Mouse (Mus musculus) megakaryocyte, embryonic 14.5 days (primary cell): ENCODE results near the gene Fggy. TPM values are rescaled to one million over a fixed set of nuclear protein-coding genes. Genes with fewer than 3 reads are reported as not detected.

ENCODE experiments used
- H3K27me3 ChIP-seq: replicated peaks from 2 replicates; pipeline ENCODE3; 2012; ENCODE audit warnings: inconsistent platforms
- H3K36me3 ChIP-seq: replicated peaks from 2 replicates; pipeline ENCODE3; 2012; ENCODE audit warnings: low read length, inconsistent platforms, mixed read lengths
- H3K4me1 ChIP-seq: 2 replicates; pipeline ENCODE4 v1.6.1; 2012; ENCODE audit warnings: inconsistent platforms
- H3K4me3 ChIP-seq: replicated peaks from 2 replicates; pipeline ENCODE3; 2012; ENCODE audit warnings: moderate library complexity, mild to moderate bottlenecking, inconsistent platforms
- H3K9me3 ChIP-seq: 2 replicates; pipeline ENCODE4 v1.6.1; 2012; ENCODE audit warnings: inconsistent platforms
- FLI1 ChIP-seq: IDR thresholded peaks from 2 replicates; pipeline ENCODE4 v1.6.1; 2012; ENCODE audit warnings: low read length, inconsistent platforms, mixed read lengths
- GATA1 ChIP-seq: IDR thresholded peaks from 3 replicates; pipeline ENCODE4 v1.6.1; 2012; ENCODE audit warnings: mixed read lengths, low read length, inconsistent platforms, borderline replicate concordance
- polyA plus RNA-seq: library from polyadenylated mRNA; stranded (reverse); fragments of >175 nt; gene quantifications from 2 replicates; pipeline ENCODE4 v1.2.3, GENCODE M21; 2012; ENCODE audit warnings: low replicate concordance; ENCODE audit not compliant: insufficient read depth

The Fggy gene
- polyA plus RNA-seq, 1 experiment = 0.96 TPM

DNA sequence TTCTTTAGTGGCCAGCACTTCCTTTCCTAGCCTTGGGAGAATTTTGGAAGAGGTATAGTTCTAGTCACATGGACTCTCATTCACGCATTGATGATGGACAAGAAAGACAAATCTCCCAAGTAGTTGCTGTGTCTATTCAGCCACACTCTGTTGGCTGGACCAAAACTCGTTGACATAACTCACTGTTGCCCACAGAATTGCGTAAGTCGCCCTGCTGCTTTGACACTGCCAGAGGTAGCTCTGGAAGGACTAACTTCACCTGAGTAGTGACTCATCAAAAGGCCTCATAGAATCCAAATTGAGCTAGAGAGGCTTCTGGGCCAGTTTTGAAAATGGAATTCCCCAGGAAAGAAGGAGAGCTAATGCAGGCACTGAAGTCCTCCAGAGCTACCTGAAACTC is 13.8 kb upstream of the Fggy start:
- H3K4me1 ChIP-seq = peaks cover 6% of the 10 kb centered on the region; the same call in 1 of the 2 replicates
- H3K9me3 ChIP-seq = no peaks in the 10 kb centered on the region
- no peak overlapping the region for H3K4me3 ChIP-seq
- H3K36me3 ChIP-seq = no peaks in the 10 kb centered on the region
- TF ChIP-seq FLI1 (no peak), GATA1 (no peak)
- no peaks in the 10 kb centered on the region for H3K27me3 ChIP-seq

DNA sequence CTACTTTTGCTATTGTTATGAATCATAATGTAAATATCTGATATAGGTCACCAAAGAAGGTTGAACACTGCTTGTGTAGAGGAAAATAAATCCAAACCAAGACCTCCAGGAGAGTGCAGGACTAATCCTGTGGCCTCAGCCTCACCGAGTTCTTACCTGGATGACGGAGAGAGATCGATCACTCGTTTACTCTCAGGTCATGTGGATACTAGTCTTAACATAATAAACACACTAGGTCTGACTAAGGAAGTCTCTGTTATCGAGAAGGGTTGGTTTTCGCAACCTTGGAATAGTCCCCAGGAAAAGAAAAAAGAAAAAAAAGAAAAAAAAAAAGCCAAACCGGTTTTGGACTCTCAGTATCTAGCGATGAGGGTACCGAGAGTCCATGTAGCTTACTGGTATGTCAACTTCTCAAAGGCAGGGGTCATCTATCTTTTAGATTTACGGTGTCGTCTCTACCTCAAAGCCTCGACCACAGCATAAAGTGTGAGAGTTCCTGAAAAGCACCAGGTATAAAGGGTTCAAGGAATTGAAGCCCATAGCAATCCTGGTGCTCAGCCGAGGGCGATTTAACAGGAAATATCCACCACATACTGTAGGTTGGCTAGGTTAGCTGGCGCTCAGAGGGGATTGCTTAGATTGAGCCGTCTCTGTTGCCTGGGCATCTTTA is 509 bp upstream of the Fggy start:
- Histone ChIP-seq H3K27me3 (no peaks in the 10 kb centered on the region), H3K9me3 (no peaks in the 10 kb centered on the region), H3K4me3 (peak overlapping the region; percentile 89), H3K4me1 (peaks cover 27% of the 10 kb centered on the region), H3K36me3 (no peaks in the 10 kb centered on the region)
- no peak for TF ChIP-seq GATA1
- TF ChIP-seq FLI1 = no peak

DNA sequence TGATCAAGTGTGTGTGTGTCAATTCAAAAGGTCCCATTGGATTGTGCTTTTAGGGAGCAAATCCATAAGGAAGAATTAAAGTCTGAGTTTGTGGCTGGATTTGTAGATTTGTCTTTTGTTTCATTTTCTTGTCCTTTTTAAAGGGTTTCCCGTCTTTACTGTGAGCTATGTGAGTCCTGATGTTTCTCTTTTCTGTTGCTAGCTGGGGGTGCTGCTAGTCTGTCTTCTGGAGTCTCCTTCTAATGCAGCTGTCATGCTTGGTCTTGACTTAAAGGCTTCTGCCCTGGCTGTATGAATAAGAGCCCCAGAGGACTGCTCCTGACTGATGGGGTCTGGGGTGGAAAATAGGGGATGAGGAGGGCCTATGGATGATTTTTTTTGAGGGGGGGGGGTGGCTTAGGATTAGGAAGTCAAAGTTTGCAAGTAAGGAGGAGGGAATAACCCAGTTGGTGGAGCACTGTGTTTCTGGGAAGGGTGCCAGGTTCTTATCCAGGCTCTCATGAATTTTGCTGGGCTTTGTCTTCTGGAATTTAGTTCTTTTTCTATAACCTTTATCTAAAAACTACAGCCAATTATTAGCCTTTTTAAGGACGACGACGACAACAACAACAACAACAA is 1.1 kb downstream of the Fggy start:
- H3K27me3 ChIP-seq = no peaks in the 10 kb centered on the region
- peak overlapping the region; percentile 89 for H3K4me3 ChIP-seq
- TF ChIP-seq GATA1 (no peak), FLI1 (no peak)

DNA sequence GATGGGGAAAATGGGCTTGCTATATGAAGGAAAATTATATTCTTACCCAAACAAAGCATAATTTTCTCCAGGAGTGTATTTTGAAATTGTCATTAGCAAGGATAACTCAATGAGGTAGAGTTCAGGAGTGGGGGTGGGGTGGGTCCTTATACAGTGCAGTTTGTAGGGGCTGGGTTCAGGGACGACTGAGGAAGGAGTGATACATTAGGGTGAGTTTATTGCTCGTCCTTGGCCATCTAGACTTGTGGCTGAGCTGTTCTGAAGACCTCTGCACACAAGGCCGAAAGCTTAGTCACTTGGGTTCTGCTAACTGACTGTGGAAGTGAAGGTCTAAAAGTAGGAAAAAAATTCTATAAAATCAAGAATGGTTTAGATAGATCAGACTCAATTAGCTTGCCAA is 14.3 kb downstream of the Fggy start:
- peaks cover 6% of the 10 kb centered on the region for H3K9me3 ChIP-seq
- no peak overlapping the region for H3K4me3 ChIP-seq
- TF ChIP-seq GATA1 (no peak), FLI1 (no peak)
- no peaks in the 10 kb centered on the region for H3K36me3 ChIP-seq
- H3K27me3 ChIP-seq = no peaks in the 10 kb centered on the region
- peaks cover 4% of the 10 kb centered on the region; the same call in 1 of the 2 replicates for H3K4me1 ChIP-seq

More for the DNA sequence above, 1.1 kb downstream of the Fggy start:
- no peaks in the 10 kb centered on the region for H3K9me3 ChIP-seq
- no peaks in the 10 kb centered on the region for H3K36me3 ChIP-seq
- peaks cover 27% of the 10 kb centered on the region for H3K4me1 ChIP-seq

DNA sequence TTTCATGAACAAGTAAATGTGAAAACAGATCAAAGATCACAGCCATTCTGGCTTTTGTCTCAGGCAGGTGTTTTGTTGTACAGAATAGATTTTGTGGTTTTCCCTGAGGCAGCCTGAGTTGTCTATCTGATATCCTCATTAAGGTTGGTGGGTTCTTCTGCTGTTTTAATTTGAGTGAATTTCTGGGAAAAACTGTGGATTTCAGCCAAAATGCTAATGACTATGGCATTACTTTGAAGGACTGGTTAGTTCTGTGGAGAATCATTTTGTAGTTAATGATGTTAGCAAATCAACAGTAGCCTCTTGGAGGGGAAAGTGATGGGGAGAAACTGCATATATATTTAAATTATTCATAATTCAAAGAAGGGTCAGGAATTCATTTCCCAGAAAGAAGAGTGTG is 16.4 kb downstream of the Fggy start:
- Histone ChIP-seq H3K4me1 (peaks cover 7% of the 10 kb centered on the region), H3K27me3 (no peaks in the 10 kb centered on the region), H3K4me3 (no peak overlapping the region), H3K9me3 (peaks cover 6% of the 10 kb centered on the region), H3K36me3 (no peaks in the 10 kb centered on the region)
- no peak for TF ChIP-seq GATA1
- TF ChIP-seq FLI1 = no peak

- Histone ChIP-seq H3K36me3 (no peaks in the 10 kb centered on the region), H3K9me3 (peaks cover 6% of the 10 kb centered on the region), H3K4me1 (peaks cover 7% of the 10 kb centered on the region), H3K27me3 (no peaks in the 10 kb centered on the region), H3K4me3 (no peak overlapping the region)
- TF ChIP-seq FLI1 (no peak), GATA1 (no peak)
Observed at GRCm38 (mm10) chr4:95575411-95575911, 18.2 kb downstream of the Fggy start.

- H3K4me3 ChIP-seq = no peak overlapping the region
- peaks cover 4% of the 10 kb centered on the region for H3K9me3 ChIP-seq
- H3K27me3 ChIP-seq = no peaks in the 10 kb centered on the region
- H3K4me1 ChIP-seq = peaks cover 7% of the 10 kb centered on the region
- H3K36me3 ChIP-seq = no peaks in the 10 kb centered on the region
- TF ChIP-seq FLI1 (no peak), GATA1 (no peak)
Observed at GRCm38 (mm10) chr4:95579183-95579582, 21.9 kb downstream of the Fggy start.

GRCm38 (mm10) chr4:95584107-95584762 is 26.9 kb downstream of the Fggy start:
- Histone ChIP-seq H3K36me3 (peaks cover 14% of the 10 kb centered on the region), H3K4me3 (no peak overlapping the region), H3K4me1 (no peaks in the 10 kb centered on the region; the same call in 1 of the 2 replicates), H3K27me3 (no peaks in the 10 kb centered on the region), H3K9me3 (no peaks in the 10 kb centered on the region)
- TF ChIP-seq FLI1 (no peak), GATA1 (no peak)

DNA sequence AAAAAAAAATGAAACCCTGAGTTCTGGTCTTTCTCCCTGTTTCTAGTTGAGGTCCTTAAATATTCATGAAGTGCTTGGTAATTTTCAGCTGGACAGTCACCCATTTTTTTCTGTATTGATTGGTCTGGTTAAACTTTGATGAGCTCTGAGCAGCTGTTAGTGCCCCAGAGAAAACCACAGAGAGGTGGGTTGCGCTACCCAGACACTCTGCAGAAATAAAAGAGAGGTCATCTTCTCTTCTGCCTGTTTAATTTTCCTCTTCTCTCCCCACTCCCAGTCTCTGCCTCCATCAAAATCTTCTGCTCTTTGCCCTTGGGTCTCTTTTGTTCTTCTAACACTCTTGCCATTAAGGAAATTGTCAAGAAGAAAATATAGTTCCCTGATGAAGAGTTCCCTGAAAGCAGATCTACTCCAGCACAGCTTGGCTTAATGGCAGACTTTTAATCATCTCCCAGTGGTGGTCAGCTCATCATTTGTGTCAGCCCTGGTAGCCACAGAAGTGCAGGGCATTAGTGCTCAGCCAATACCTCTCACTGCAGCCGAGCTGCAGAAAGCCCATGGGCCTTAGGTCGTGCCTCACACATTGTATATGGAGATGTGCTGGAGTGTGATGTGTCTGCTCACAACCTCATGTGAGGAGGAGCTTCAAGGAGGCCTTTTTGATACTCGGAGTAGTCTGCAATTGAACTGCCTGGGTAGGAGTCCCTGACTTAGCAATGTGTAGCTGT is 29.1 kb downstream of the Fggy start:
- no peak overlapping the region for H3K4me3 ChIP-seq
- no peaks in the 10 kb centered on the region for H3K27me3 ChIP-seq
- H3K36me3 ChIP-seq = peaks cover 14% of the 10 kb centered on the region
- no peaks in the 10 kb centered on the region; the same call in 1 of the 2 replicates for H3K4me1 ChIP-seq
- TF ChIP-seq FLI1 = no peak
- no peak for TF ChIP-seq GATA1
- no peaks in the 10 kb centered on the region for H3K9me3 ChIP-seq
